Mouse (Mus musculus): ENCODE data around the gene Ankrd23.

DNA sequence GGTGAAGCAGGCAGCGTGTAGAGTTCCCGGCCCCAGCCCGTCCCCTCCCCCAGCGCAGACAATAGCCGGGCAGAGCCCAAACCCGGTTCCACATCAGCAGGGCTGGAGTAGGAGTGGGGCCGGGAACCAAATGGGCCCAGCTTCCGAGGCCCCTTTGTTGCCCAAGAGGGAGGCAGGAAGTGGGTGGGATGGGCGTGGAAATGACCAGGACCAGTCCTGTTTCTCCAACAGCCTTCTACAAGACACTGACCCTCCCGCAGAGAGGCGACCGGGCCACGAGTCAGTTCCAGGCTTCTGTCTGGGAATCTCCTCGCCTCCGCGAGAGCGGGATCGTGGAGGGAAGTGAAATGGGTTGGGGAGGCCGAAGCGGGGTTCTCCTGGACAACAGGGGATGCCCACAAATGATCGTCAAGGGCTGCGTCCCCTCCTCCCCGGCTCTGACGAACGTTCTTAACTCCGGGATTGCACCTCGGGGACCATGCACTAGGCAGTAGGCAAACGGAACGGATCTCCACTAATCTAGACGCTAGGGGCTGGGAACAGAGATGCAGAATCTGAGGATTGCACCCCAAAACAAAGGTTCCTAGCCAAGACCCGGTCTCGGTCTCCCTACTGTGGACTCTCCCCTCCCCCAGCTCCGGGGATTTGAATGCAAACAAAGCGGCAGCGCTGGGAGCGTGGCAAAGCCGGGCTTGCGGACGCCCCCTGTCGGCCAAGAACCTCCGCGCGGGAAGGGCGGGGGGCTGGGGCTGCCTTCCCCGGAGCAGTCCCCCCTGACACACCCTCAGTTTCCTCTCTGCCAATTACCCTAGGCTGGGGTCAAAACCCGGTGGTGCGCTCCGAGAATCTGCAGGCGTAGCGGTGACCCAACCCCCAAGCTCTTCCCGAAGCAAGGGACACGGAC lies 20.1 kb upstream of the Ankrd23 start:
- peak; percentile 42; the same call in 1 of the 2 replicates for TF ChIP-seq CTCF (IDR thresholded peaks at IDR 0.05; ENCODE audit: control insufficient read depth, insufficient read depth, low read length)
- TF ChIP-seq POLR2A (IDR thresholded peaks at IDR 0.05; ENCODE audit: borderline replicate concordance, control insufficient read depth, low read depth, low read length): peak; percentile 18; the same call in 1 of the 2 replicates
